Mouse (Mus musculus) intestine, postnatal 0 days (tissue): ENCODE results near the gene Polr2g. TPM values are rescaled to one million over a fixed set of nuclear protein-coding genes. Genes with fewer than 3 reads are reported as not detected.

Experiments
- ATAC-seq: fragments of 200-750 bp; cut with Nextera tagmentation; 2 replicates; pipeline ENCODE4 v1.8.0; 2017; ENCODE audit warnings: mild to moderate bottlenecking, moderate TSS enrichment, moderate library complexity
- H3K27ac ChIP-seq: fragments of 300-500 bp; sonication (generic); 2 replicates; pipeline ENCODE4 v1.5.1; 2014; ENCODE audit warnings: mild to moderate bottlenecking, low read depth, low read length, moderate library complexity
- H3K27me3 ChIP-seq: fragments of 300-500 bp; sonication (generic); replicated peaks from 2 replicates; pipeline ENCODE4 v1.6.1; 2014; ENCODE audit warnings: low read length, mixed read lengths; ENCODE audit not compliant: control insufficient read depth, insufficient read depth
- H3K36me3 ChIP-seq: fragments of 300-500 bp; sonication (generic); 2 replicates; pipeline ENCODE4 v1.6.1; 2014; ENCODE audit warnings: mild to moderate bottlenecking, moderate library complexity; ENCODE audit not compliant: control insufficient read depth, insufficient read depth
- H3K4me1 ChIP-seq: fragments of 300-500 bp; sonication (generic); replicated peaks from 2 replicates; pipeline ENCODE4 v1.6.1; 2014; ENCODE audit warnings: antibody characterized with exemption, low read length, mixed read lengths; ENCODE audit not compliant: control insufficient read depth, insufficient read depth
- H3K4me2 ChIP-seq: fragments of 300-500 bp; sonication (generic); replicated peaks from 2 replicates; pipeline ENCODE4 v1.6.1; 2014; ENCODE audit warnings: low read depth, mild to moderate bottlenecking, moderate library complexity
- H3K4me3 ChIP-seq: fragments of 300-500 bp; sonication (generic); 2 replicates; pipeline ENCODE4 v1.5.1; 2014; ENCODE audit warnings: low read depth, low read length
- H3K9ac ChIP-seq: fragments of 300-500 bp; sonication (generic); 2 replicates; pipeline ENCODE4 v1.6.1; 2014; ENCODE audit warnings: mild to moderate bottlenecking, low read depth, low read length
- H3K9me3 ChIP-seq: fragments of 300-500 bp; sonication (generic); 2 replicates; pipeline ENCODE4 v1.6.1; 2016; ENCODE audit warnings: mixed run types; ENCODE audit not compliant: control insufficient read depth
- CTCF ChIP-seq: sonication (generic); IDR thresholded peaks from 2 replicates; pipeline ENCODE4 v1.5.1; 2016; ENCODE audit warnings: low read depth, mild to moderate bottlenecking, control low read depth, antibody characterized with exemption, moderate library complexity
- WGBS: fragments of 180-500 bp; shearing (Covaris S2); extraction: QIAGEN DNeasy Blood & Tissue Kit; methylation state at CpG from one replicate; pipeline ENCODE4 v1.1.7; 2014; 5-methylcytosine and 5-hydroxymethylcytosine counted together
- polyA plus RNA-seq: library from polyadenylated mRNA; unstranded; fragments of >200 nt; fragmentation: Nextera tagmentation; extraction: Ambion mirVana; gene quantifications from 2 replicates; pipeline ENCODE4 v1.2.1, GENCODE M21; 2015

Polr2g gene
- polyA plus RNA-seq, 1 experiment from 2014 or later: 114 TPM

DNA sequence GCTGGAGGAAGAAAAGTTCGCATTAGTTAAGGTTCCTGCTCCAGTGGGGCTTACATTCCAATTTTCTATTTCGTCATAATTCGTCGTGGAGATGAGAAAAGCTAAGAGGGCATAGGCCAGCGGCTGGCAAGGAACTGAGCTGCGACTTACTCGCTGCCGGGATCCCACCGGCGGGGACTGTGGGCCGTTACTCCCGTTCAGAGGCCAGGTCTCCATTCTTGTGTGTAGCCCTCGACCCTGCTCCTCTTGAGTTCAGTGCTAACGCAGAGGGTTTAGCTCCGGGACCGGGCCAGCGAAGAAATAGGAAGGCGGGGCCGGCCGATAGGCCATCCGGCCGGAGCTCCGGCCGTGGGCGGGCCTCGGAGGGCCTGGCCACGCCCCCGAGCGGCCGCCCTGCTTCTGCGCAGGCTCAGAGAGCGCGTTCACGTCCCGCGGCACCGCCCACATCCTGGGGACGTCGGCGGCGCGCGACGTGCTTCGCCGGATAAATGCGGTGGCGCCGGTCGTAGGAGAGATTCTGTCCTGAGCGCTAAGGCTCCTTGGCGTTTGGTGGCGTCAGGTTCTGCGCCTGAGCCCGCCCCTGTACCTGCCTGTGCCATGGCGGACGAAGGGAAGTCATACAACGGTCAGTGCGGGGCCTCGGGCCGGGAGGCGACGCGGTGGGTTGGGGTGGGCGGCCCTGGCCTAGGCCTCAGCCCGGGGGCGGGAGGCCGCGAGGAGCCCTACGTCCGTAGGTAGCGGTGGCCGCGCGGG lies 41.6 kb downstream of the Polr2g start, which contains the start of gene Nxf1:
Gene Nxf1, plus strand, starts transcription at position 439 of the 753 bp plus-strand sequence.
- Histone ChIP-seq H3K27ac (peak within 1 kb of the TSS; percentile 79), H3K9ac (peak within 1 kb of the TSS; percentile 96), H3K4me3 (peak within 1 kb of the TSS; percentile 99), H3K36me3 (peaks cover 32% of the 10 kb centered on the region), H3K9me3 (no peaks in the 10 kb centered on the region), H3K27me3 (no peaks in the 10 kb centered on the region), H3K4me2 (peak within 1 kb of the TSS; percentile 75), H3K4me1 (no peaks in the 10 kb centered on the region)
- TF ChIP-seq CTCF: 0 out of 2 replicates have a peak, but pooled peaks have one; percentile 7
- WGBS: under 1% methylated on average over 73 of the region's 75 CpGs
- ATAC-seq: peak; percentile 92

DNA sequence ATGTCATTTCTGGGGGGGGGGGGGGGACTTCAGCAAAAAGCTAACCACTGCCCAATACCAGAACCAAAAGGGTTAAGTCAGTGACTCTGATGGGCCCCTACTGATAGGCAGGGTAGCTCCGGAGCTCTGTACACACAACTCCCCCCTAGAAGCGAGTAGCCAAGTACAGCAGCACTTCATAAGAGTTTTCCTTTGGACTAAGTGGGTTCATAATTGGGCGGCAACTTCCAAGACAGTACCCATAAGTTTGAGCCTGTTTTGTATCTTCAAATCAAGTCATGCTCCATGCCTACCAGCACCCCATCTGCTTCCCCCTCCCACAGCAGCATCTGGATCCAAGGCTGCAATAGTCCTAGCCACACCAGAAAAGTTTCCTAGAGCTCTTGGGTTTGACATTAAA lies 42.7 kb downstream of the Polr2g start:
- Histone ChIP-seq H3K27ac (no peak overlapping the region), H3K4me1 (no peaks in the 10 kb centered on the region), H3K27me3 (no peaks in the 10 kb centered on the region), H3K9me3 (no peaks in the 10 kb centered on the region), H3K4me2 (peak overlapping the region; percentile 75; the same call in 1 of the 2 replicates), H3K36me3 (peaks cover 42% of the 10 kb centered on the region), H3K4me3 (no peak overlapping the region), H3K9ac (no peak overlapping the region)
- no peak for ATAC-seq
- no peak for TF ChIP-seq CTCF
- WGBS: 46% methylated on average over 3 of the region's 3 CpGs

DNA sequence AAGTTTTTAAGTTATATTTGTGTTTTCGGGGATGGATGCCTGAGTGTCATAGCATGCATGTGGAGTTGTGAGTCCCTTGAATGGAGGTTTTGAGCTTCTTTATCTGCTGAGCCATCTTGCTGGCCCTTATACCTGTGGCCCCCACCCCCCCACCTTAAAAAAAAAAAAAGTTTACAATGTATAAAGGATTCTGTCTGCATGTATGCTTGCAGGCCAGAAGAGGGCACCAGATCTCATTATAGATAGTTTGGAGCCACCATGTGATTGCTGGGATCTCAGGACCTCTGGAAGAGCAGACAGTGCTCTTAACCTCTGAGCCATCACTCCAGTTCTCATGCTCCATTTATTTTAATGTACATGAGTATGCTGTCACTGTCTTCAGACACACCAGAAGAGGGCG lies 51.0 kb downstream of the Polr2g start:
- H3K4me1 ChIP-seq: 0 out of 2 replicates have a peak, but pooled peaks cover 5% of the 10 kb centered on the region
- H3K27me3 ChIP-seq: no peaks in the 10 kb centered on the region
- 76% methylated on average over 2 of the region's 2 CpGs for WGBS
- ATAC-seq: no peak
- H3K9me3 ChIP-seq: no peaks in the 10 kb centered on the region
- H3K9ac ChIP-seq: no peak overlapping the region
- TF ChIP-seq CTCF: peak; percentile 64
- H3K4me3 ChIP-seq: no peak overlapping the region
- no peak overlapping the region for H3K27ac ChIP-seq
- H3K4me2 ChIP-seq: no peak overlapping the region
- peaks cover 84% of the 10 kb centered on the region for H3K36me3 ChIP-seq

DNA sequence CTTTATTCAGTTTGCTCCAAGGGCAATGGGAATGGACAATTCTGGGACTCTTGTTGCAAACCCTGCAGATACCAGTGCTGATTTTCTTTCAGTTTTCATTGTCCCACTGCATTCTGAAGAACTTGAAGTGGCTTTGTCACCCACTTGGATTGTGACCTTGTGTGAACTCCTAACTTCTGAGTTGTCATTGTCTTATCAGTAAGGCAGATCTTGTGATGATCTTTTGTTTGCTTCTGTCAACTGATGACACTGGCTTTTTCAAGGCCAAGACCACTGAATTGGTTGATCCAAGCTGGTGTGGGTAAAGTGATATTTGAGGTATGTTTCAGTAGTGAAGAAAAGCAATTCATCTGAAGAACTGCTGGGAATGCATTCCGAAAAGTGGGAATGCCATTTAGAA lies 53.0 kb downstream of the Polr2g start:
- ATAC-seq: no peak
- no peaks in the 10 kb centered on the region for H3K9me3 ChIP-seq
- H3K4me3 ChIP-seq: no peak overlapping the region
- no peak for TF ChIP-seq CTCF
- no peaks in the 10 kb centered on the region for H3K27me3 ChIP-seq
- peaks cover 69% of the 10 kb centered on the region for H3K36me3 ChIP-seq
- H3K4me1 ChIP-seq: 0 out of 2 replicates have a peak, but pooled peaks cover 5% of the 10 kb centered on the region
- H3K27ac ChIP-seq: no peak overlapping the region
- 98% methylated on average over 1 of the region's 1 CpGs for WGBS
- H3K9ac ChIP-seq: no peak overlapping the region
- H3K4me2 ChIP-seq: no peak overlapping the region

Other genes starting within 250 kb of the Polr2g start
- 0.05 and 0.13 TPM in 2 replicates for gene Slc22a8, start 207.3 kb downstream of the Polr2g start, polyA plus RNA-seq
- gene Slc22a6, start 180.5 kb downstream of the Polr2g start, polyA plus RNA-seq: 0.03 and 0.10 TPM in 2 replicates
- 0.78 and 0.98 TPM in 2 replicates for gene Chrm1, start 134.8 kb downstream of the Polr2g start, polyA plus RNA-seq
- 237 and 283 TPM in 2 replicates for gene Slc3a2, start 75.2 kb downstream of the Polr2g start, polyA plus RNA-seq
- gene Wdr74, start 62.8 kb downstream of the Polr2g start, polyA plus RNA-seq: 32.8 and 33.4 TPM in 2 replicates
- gene 1700092M07Rik, start 57.9 kb downstream of the Polr2g start, polyA plus RNA-seq: 0.50 and 0.56 TPM in 2 replicates
- 83.4 and 89.2 TPM in 2 replicates for gene Stx5a, start 57.2 kb downstream of the Polr2g start, polyA plus RNA-seq
- gene Nxf1, start 41.5 kb downstream of the Polr2g start, polyA plus RNA-seq: 54.5 and 57.2 TPM in 2 replicates
- gene Tmem223, start 27.6 kb downstream of the Polr2g start, polyA plus RNA-seq: 136 and 137 TPM in 2 replicates
- 93.5 and 97.4 TPM in 2 replicates for gene Tmem179b, start 24.1 kb downstream of the Polr2g start, polyA plus RNA-seq
- gene Taf6l, start 12.2 kb downstream of the Polr2g start, polyA plus RNA-seq: 12.0 and 13.2 TPM in 2 replicates
- 1.9 and 2.0 TPM in 2 replicates for gene Zbtb3, start 4.0 kb upstream of the Polr2g start, polyA plus RNA-seq
- gene Ttc9c, start 20.8 kb upstream of the Polr2g start, polyA plus RNA-seq: 18.2 and 19.9 TPM in 2 replicates
- gene Hnrnpul2, start 21.4 kb upstream of the Polr2g start, polyA plus RNA-seq: 5.4 and 6.0 TPM in 2 replicates
- gene AC129217.1, start 31.2 kb upstream of the Polr2g start, polyA plus RNA-seq: not detected in 2 replicates
- gene Bscl2, start 38.9 kb upstream of the Polr2g start, polyA plus RNA-seq: 43.2 and 47.2 TPM in 2 replicates
- 9.4 and 10.9 TPM in 2 replicates for gene Gng3, start 40.6 kb upstream of the Polr2g start, polyA plus RNA-seq
- gene Lrrn4cl, start 52.2 kb upstream of the Polr2g start, polyA plus RNA-seq: 2.2 TPM in 2 replicates
- gene Ubxn1, start 72.9 kb upstream of the Polr2g start, polyA plus RNA-seq: 170 and 180 TPM in 2 replicates
- 65.4 and 67.9 TPM in 2 replicates for gene Uqcc3, start 82.3 kb upstream of the Polr2g start, polyA plus RNA-seq
- gene Lbhd1, start 85.2 kb upstream of the Polr2g start, polyA plus RNA-seq: 44.1 and 44.6 TPM in 2 replicates
- not detected in 2 replicates for gene Gm49403, start 85.4 kb upstream of the Polr2g start, polyA plus RNA-seq
- gene 1810009A15Rik, start 90.3 kb upstream of the Polr2g start, polyA plus RNA-seq: 54.5 and 55.6 TPM in 2 replicates
- gene Gm49416, start 90.3 kb upstream of the Polr2g start, polyA plus RNA-seq: not detected in 2 replicates
- gene Ints5, start 94.4 kb upstream of the Polr2g start, polyA plus RNA-seq: 14.5 and 16.1 TPM in 2 replicates
- gene Ganab, start 99.5 kb upstream of the Polr2g start, polyA plus RNA-seq: 41.4 and 42.3 TPM in 2 replicates
- gene B3gat3, start 121.8 kb upstream of the Polr2g start, polyA plus RNA-seq: 36.6 and 37.5 TPM in 2 replicates
- gene Rom1, start 130.8 kb upstream of the Polr2g start, polyA plus RNA-seq: 6.3 and 6.7 TPM in 2 replicates
- 12.0 and 13.6 TPM in 2 replicates for gene Eml3, start 131.0 kb upstream of the Polr2g start, polyA plus RNA-seq
- gene Mta2, start 143.3 kb upstream of the Polr2g start, polyA plus RNA-seq: 53.1 and 54.1 TPM in 2 replicates
- gene Tut1, start 155.3 kb upstream of the Polr2g start, polyA plus RNA-seq: 10.7 and 11.1 TPM in 2 replicates
- gene Eef1g, start 168.5 kb upstream of the Polr2g start, polyA plus RNA-seq: 164 and 168 TPM in 2 replicates
- gene Ahnak, start 190.7 kb upstream of the Polr2g start, polyA plus RNA-seq: 26.2 and 30.1 TPM in 2 replicates